Mouse (Mus musculus): ENCODE measurements around the gene Vmn1r93.
"Not testable (repeated sequence)": the region's sequence is repeated elsewhere in the genome, so short reads cannot be mapped to it uniquely, and the experiment has no call there.

The Vmn1r93 gene

DNA sequence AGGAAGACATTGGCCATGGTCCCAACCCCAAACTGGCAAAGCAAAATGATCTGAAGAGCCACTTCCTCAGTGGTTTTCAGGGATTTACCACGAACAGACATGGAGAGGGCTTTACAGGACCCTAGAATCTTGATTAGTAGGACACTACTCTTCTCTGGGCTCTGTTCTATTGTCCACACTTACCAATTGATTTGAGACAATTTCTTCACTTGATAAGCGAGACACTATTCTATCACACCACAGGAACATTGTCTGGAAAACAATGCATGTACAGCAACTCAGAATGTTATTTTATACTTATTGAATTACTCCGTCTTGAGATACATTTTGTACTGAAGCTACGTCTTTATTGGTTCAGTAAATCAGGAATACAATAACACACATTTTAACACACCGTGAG lies at the start of gene Vmn1r93:
Vmn1r93 (minus strand) TSS at position 101 of the 400 bp plus-strand sequence.
- DNase-seq, result not testable (repeated sequence)

DNA sequence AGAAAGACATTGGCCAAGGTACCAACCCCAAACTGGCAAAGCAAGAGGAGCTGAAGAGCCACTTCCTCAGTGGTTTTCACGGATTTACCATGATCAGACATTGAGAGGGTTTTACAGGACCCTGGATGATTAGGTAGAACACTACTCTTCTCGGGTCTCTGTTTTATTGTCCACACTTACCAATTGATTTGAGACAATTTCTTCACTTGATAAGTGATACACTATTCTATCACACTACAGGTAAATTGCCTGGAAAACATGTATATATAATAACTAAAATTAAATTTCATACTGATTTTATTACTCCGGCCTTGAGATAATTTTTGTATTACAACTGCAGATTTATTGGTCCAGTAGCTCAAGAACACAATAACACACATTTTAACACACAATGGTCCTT lies 29.4 kb upstream of the Vmn1r93 start, which contains the start of gene Vmn1r94:
Vmn1r94 (minus strand) TSS at position 101 of the 400 bp plus-strand sequence.
- not testable (repeated sequence) for DNase-seq

DNA sequence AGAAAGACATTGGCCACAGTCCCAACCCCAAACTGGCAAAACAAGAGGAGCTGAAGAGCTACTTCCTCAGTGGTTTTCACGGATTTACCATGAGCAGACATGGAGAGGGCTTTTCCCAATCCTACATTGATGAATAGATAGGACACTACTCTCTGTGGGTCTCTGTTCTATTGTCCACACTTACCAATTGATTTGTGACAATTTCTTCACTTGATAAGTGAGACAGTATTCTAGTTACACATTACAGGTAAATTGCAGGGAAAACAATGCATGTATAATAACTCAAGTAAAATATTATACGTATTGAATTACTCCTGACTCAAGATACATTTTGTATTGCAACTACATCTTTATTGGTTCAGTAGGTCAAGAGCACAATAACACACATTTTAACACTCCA lies 16.4 kb downstream of the Vmn1r93 start, which contains the start of gene Gm16442:
Gm16442 (minus strand) TSS at position 101 of the 400 bp plus-strand sequence.
- not testable (repeated sequence) for DNase-seq

DNA sequence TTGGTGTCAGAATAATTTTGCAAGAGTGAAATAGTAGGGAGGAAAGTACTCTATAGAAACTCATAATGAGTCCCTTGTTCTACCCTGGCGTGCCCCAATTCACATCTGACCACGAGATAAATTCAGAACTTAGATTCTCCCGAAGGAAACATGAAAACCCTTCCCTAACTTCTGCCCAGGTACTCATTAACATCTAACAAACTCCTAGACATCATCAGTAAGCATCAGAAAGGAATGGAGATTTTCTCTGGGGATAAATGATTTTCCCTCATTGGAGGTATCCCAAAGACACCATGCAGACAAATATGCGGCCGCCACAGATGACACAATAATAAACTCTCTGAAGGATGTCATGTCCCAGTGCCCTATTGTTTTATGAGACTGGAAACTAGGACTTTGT lies 39.5 kb downstream of the Vmn1r93 start, which contains the start of gene Vmn1r91:
Vmn1r91 (plus strand) TSS at position 301 of the 400 bp plus-strand sequence.
- DNase-seq, result not testable (repeated sequence)
